Mouse (Mus musculus) heart, postnatal 10 days (tissue): ENCODE measurements at regions not wholly inside any gene's neighbourhood (a gene's known extent, or its start where the extent isn't known, plus 50 kb on each side); places are given as distances from the start of the nearest gene placed in this dataset.
"Not testable (repeated sequence)": the region's sequence is repeated elsewhere in the genome, so short reads cannot be mapped to it uniquely, and the experiment has no call there.

Experiments
- DNase-seq, 2 experiments: peaks; one replicate each; pipeline ENCODE4 v3.0.0; 2021
- intact Hi-C: fragments of 180-260 bp; cut with DNase I; formaldehyde crosslinking; loops from one replicate; pipeline ENCODE4 v1.15.1; 2025

DNA sequence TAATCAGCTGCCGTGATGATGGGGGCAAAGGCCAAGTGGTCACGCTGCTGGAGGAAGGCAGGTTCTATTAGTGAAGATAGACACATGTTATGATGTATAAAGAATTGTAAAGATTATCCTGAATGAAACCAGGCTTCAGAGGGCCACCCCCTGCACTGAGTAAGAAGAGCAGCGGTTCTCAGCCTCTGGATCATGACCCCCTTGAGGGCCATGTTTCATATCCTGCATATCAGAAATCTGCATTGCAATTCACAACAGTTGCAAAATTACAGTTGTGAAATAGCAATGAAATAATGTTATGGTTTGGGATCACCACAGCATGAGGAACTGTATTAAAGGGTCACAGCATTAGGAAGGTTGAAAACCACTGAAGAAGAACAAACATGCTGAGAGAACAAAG, 162.5 kb upstream of the Zranb2 start:
- intact Hi-C loops = no loop called here
- no peak for DNase-seq

DNA sequence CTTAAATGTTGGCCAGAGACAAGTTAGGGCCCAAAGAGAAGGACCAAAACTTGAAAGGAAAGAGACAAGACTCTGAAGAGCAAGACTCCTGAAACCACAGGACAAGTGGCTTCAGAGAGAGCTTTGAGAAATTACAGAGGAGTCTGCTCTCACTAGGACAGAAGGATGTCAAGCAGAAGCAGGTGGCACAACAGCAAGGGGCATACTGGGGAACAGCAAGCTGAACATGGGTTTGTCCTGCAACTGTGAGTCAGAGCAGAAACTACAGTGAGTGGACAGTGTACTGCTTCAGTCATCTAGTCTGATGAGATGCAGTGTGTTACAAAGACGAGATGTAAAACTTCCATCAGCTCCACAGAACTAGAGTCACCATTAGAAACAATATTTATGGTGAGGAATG, 160.6 kb upstream of the Zranb2 start:
- intact Hi-C loops = no loop called here
- DNase-seq = no peak

DNA sequence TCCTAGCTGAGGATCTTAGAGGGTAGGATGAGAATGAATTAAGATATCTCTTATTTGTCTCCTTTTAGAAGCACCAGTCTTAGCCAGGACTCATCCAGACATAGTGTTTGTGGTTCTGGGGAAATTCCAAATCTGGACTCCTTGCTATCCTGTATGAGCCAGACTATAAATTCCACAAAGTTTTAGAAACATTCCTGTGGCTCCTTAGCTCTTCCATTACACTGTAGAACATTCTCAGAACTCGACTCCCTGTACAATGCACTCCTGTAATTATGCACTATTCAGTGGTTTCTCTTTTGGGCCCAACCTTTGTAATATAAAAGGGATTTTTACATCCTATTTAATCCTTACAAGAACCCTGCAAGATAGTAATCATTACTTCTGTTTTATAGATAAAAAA, 159.8 kb upstream of the Zranb2 start:
- intact Hi-C loops = no loop called here
- no peak for DNase-seq

DNA sequence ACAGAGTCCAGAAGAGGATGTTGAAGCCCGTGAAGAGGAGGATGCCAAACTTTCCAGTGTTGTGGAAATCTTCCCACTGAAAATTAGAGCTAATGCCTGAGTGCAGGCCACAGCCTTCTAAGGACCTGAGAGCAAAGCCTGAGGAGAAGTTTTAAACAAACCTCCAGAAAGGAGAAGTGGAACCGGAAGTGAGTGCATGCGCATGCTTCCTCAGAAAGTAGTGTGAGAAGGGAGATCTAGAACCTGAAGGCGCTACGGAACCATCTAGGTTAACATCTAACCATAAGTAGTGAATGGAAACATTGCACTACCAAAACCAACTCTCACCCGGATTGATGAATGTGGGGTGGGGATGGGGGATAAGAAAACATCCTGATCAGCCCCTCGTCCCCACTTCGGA, 156.4 kb upstream of the Zranb2 start:
- intact Hi-C loops = no loop called here
- DNase-seq = no peak

DNA sequence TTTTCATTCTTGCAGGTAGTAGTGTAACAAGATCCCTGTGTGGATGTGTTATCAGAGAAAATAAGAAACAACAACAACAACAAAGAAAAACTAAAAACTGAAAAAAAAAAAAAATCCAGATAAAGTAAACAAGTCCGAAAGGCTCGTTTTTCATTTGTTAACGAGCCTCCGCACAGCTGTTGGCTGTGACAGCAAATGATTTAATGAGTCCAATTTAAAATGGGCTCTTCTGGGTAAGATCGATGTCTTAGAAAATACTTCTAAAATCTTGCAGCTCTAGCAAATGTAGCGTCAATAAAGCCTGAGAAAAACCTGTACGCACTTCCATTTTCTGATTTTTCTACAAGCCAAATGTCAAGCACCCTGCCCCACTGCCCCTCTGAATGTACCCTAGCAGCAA, 155.8 kb upstream of the Zranb2 start:
- no peak for DNase-seq
- intact Hi-C loops = no loop called here

DNA sequence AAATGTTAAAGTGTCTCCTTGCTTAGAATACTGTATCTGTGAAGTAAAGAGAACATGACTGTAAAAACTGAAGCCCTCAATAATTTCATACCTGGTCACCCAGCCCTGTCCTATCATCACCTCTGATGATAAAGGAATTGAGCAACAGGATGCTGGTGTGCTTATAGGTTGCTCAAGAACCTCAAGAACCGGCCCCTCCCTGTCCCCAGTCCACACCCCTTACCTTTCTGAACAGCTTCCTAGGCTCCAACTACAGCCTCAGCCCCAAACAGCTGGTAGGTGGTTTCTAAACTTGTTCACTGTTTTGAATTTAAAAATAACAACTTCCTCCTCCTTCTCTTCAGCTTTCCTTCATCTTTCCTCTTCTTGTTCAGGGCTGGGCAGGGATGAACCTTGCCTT, 142.1 kb upstream of the Zranb2 start:
- no peak for DNase-seq
- intact Hi-C loops = no loop called here

DNA sequence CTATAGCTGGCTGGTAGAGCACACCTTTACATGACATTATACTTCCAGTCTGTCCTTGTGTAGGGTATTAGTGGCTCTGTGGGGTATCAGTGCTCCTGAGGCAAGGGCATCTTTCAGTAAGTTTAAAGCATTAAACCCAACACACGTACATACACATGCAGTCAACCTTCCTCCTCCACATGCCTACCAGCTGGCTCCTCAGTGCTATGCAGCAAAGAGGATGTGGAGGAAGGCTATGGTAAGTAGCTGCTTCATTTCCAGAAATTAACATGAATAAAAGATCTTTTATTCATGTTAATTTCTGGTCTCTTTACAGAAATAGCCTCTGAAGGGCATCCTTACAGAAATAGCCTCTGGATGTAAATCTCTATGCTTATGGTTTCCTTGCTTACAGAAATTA, 140.1 kb upstream of the Zranb2 start:
- no peak for DNase-seq
- intact Hi-C loops = no loop called here

DNA sequence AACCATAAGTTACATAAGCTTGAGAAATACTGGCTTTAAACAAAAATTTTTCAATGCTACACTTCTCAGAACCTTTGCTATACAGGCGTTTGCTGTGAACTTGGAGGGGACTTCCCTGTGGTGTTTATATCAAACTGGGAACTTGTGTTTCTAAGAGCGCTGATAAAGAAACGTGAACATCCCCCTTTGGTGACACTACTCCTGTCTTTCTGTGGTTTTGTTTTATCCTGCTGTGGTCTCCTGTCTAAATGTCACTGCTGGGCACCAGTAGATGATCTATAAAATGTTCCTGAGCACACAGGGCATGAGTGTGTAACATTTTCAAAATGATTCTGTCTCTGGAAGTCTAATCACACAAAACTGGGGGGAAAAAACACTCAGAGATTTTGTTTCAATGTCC, 134.1 kb upstream of the Zranb2 start:
- DNase-seq = no peak
- intact Hi-C loops = no loop called here

DNA sequence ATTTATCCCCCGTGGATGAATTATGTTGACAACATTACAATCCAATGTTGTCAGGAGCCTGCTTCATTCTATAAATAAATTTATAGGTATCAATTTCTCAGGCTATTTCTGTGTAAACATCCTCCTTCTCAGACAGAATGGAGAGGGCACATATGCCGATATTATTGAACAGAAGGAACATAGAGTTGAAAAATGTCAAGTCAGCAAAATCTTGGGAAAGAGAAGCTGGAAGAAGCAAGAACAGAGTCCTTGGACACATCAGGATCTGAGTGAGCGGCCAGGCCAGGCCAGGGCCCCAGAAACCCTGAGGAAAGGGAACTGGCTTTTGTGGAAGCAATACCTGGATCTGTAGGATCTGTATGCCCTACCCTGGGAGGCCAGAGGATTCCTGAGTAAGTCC, 129.9 kb upstream of the Zranb2 start:
- intact Hi-C loops = no loop called here

DNA sequence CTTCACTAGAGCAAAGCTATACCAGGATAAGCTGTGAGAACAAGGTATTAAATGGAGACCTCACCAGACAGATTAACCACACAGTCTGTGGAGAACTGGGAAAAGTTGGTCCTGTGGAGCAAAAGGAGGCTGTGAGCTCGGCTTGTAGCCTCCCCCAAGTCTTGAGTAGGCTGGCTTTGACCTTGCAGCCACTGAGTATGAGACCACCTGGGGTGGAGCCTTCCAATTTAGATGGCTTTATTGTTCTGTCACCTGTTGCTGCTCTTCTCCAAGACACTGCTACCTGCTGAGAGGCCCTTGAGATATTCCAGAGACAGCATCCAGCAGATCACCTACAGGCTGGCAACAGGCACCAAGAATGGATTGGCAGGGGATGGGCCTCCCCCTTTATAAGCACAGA, 110.5 kb upstream of the Zranb2 start:
- intact Hi-C loops, DNase-seq: not testable (repeated sequence)

More for the DNA sequence above, 129.9 kb upstream of the Zranb2 start:
- no peak for DNase-seq

DNA sequence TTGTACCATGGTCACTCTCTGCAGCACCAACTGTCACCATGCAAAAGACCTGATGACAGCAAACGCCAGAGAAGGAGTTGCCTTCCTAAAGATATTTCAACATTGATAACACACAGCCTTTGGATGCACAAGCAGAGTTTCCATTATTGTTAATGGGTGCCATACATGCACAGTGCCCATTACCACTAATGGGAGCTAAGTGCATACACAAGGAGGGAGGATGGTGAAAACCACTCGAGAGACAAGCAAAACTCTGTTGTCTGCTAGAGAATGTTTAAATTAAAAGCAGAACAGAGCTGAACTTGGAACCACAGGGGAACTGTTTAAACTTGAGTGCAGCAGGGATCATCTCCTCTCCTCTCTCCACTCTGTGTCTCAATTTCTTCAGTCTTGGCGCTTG, 107.2 kb upstream of the Zranb2 start:
- no peak for DNase-seq
- intact Hi-C loops = no loop called here

DNA sequence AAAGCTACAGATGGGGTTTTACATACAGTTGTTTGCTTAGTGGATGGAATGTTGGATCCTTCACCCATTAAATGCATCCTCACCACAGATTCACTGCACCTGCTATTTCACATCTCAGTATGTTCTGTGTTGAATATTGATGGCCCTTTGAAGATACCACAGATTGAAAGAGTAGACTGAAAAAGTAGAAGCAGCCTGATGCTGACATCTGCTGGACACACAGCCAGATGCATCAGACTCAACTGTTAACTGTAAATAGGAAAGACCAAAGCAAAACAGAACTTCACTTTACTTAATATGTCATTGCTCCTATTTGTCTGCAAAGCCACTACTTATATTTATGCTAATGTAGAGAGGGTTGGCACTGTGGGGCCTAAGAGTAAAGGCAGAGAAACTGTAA, 84.2 kb upstream of the Zranb2 start:
- intact Hi-C loops = loop anchor here (2.0 kb wide), 1 partner anchor 217 kb away; no protein-coding TSS in a partner anchor

DNA sequence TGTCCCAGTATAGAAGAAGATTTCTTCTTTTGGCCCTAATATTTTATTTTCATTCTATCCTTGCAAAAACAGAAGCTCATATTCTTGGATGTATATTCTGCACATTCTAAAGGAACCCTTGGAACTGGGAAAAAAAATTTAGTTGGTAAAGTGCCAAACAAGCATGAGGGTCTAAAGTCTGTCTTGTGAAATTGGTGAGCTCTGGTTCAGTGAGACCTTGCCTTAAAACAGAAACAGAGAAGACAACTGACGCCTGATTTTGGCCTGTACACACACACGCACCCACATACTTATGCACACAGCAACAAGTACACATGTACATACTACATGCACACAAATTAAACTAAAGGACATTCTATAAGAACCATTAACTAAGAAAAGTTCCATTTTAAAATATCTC, 62.4 kb upstream of the Zranb2 start:
- DNase-seq = no peak
- intact Hi-C loops = no loop called here

More for the DNA sequence above, 84.2 kb upstream of the Zranb2 start:
- peak; percentile 19 to 25 for DNase-seq

DNA sequence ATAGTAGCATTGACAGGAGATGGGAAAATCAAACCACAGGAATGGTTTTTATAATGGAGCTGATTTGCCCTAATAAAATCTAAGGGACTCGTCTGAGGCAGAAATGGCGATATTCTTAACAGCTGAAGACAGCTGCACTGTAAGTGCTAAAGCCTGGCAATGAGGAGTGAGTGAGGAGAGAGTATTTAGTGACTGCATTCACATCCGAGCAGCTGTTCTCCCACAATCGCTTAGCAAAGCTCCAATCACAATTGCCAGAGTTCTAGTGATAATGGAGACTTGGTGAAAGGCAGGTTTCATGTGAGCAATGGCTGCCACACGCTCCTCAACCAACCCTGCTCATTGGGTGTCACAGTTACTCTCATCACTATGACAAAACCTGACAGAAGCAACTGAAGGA, 61.3 kb upstream of the Zranb2 start:
- DNase-seq = peak; percentile 11 to 17

DNA sequence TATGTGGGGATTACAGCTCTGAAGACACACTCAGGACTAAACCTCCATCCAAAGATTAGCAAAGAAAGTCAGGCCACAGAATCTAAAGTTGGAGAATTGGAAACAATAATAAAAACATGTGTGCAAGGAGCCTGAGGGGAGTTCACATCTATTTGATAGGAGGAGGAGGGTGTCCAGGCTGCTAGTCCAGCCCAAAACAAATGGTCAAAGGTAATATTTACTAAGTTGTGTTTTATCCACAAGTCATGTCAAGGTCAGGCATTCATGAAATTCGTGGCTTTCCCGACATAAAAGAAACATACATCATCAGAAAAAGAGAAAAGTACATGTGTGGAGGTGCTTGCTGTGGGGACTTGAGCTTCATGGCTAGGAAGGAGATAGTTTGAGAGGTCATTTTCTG, 56.2 kb upstream of the Zranb2 start:
- DNase-seq = no peak
- intact Hi-C loops = no loop called here

More for the DNA sequence above, 61.3 kb upstream of the Zranb2 start:
- intact Hi-C loops = no loop called here
